Comparison of ENCODE assay signal across 19 mouse cellular contexts in genomic region chr12:77901254-77901653, GRCm38 (mm10).
"Had no signal": no experiment of that assay in that cellular context is flagged by ENCODE, and none has a peak within 500 bp of the region (broad histone marks: within the 10 kb centered on the region; RNA-seq: fewer than 3 reads in every experiment).

No protein-coding gene starts in this region.

- ATAC-seq: liver, postnatal 0 days; lung, postnatal 0 days; midbrain, embryonic 13.5 days; midbrain, embryonic 16.5 days had no signal

- H3K27me3 ChIP-seq: liver, embryonic 13.5 days; liver, embryonic 15.5 days; lung, embryonic 15.5 days; megakaryocyte, embryonic 14.5 days; neural tube, embryonic 13.5 days; stomach, embryonic 15.5 days had no signal

- DNase-seq: liver, embryonic 13.5 days; liver, postnatal 0 days; lung, adult 2 months; lung, postnatal 14 days; lung, postnatal 36 days; right cerebral cortex, postnatal 14 days; thymus, adult 2 months; thymus, postnatal 25 days; thymus, postnatal 4 days had no signal

- H3K4me3 ChIP-seq: liver, embryonic 13.5 days; liver, embryonic 15.5 days; lung, embryonic 15.5 days; megakaryocyte, embryonic 14.5 days; midbrain, embryonic 13.5 days; neural tube, embryonic 13.5 days; stomach, embryonic 15.5 days had no signal

- H3K4me2 ChIP-seq: liver, embryonic 13.5 days; liver, embryonic 15.5 days; lung, embryonic 15.5 days; midbrain, embryonic 13.5 days; neural tube, embryonic 13.5 days; stomach, embryonic 15.5 days had no signal

- H3K36me3 ChIP-seq: liver, embryonic 13.5 days; liver, embryonic 15.5 days; lung, embryonic 15.5 days; midbrain, embryonic 13.5 days; neural tube, embryonic 13.5 days; stomach, embryonic 15.5 days had no signal

- H3K27ac ChIP-seq: liver, embryonic 13.5 days; liver, embryonic 15.5 days; lung, embryonic 15.5 days; macrophage; midbrain, embryonic 13.5 days; neural tube, embryonic 13.5 days; stomach, embryonic 15.5 days; stomach, postnatal 0 days had no signal

- H3K4me1 ChIP-seq: liver, embryonic 13.5 days; liver, embryonic 15.5 days; lung, embryonic 15.5 days; megakaryocyte, embryonic 14.5 days; stomach, embryonic 15.5 days had no signal

- H3K9ac ChIP-seq: liver, embryonic 13.5 days; liver, embryonic 15.5 days; liver, postnatal 0 days; lung, embryonic 15.5 days; midbrain, embryonic 13.5 days; neural tube, embryonic 13.5 days; stomach, embryonic 15.5 days had no signal

- H3K9me3 ChIP-seq: liver, embryonic 13.5 days; liver, embryonic 15.5 days; lung, embryonic 15.5 days; midbrain, embryonic 13.5 days; neural tube, embryonic 13.5 days; stomach, embryonic 15.5 days had no signal
